Comparison of ENCODE assay signal across 9 mouse cellular contexts in genomic region chr11:96876300-96877040, GRCm38 (mm10). TPM values are rescaled to one million over a fixed set of nuclear protein-coding genes. Genes with fewer than 3 reads are reported as not detected.
DNase-seq lines count a peak whose midpoint lies in the region; ATAC-seq and TF ChIP-seq lines count a peak whose summit lies in the region.
"Had no signal": no experiment of that assay in that cellular context is flagged by ENCODE, and none has a peak within 500 bp of the region (broad histone marks: within the 10 kb centered on the region; RNA-seq: fewer than 3 reads in every experiment).

No protein-coding gene starts in this region.

- H3K9me3 ChIP-seq in heart, postnatal 0 days (replicated peaks; ENCODE audit: control insufficient read depth, low read length): no peaks in the 10 kb centered on the region
- H3K9me3 ChIP-seq in hindbrain, embryonic 16.5 days (ENCODE audit: control insufficient read depth, low read length): no peaks in the 10 kb centered on the region
- H3K9me3 ChIP-seq in neural tube, embryonic 11.5 days (ENCODE audit: control insufficient read depth, low read length): no peaks in the 10 kb centered on the region
- H3K9me3 ChIP-seq: G1E had no signal

- peak overlapping the region; percentile 43; the same call in 1 of the 2 replicates for H3K4me3 ChIP-seq in heart, postnatal 0 days (ENCODE audit: low read depth, low read length)
- H3K4me3 ChIP-seq in hindbrain, embryonic 16.5 days (ENCODE audit: low read length): peak overlapping the region; percentile 9
- H3K4me3 ChIP-seq in neural tube, embryonic 11.5 days (ENCODE audit: low read depth, low read length): peak overlapping the region; percentile 11
- no peak overlapping the region for H3K4me3 ChIP-seq in gastrocnemius, adult 2 months

- H3K9ac ChIP-seq in heart, postnatal 0 days (replicated peaks; ENCODE audit: low read depth, low read length): no peak overlapping the region
- peak overlapping the region; percentile 62 for H3K9ac ChIP-seq in hindbrain, embryonic 16.5 days (ENCODE audit: low read depth, low read length)
- H3K9ac ChIP-seq in neural tube, embryonic 11.5 days (ENCODE audit: low read length): peak overlapping the region; percentile 64

- DNase-seq in heart, postnatal 0 days (ENCODE audit: low spot score): no peak
- no peak for DNase-seq in heart, adult 18-20 months
- peak; percentile 87 for DNase-seq in embryo, embryonic 10.5 days (ENCODE audit: low spot score)
- peak; percentile 83 for DNase-seq in neural tube, embryonic 11.5 days (ENCODE audit: low spot score)
- no peak for DNase-seq in adrenal gland, postnatal 4 days (ENCODE audit: low spot score in 2 of 2)
- no peak for DNase-seq in gastrocnemius, adult 2 months

- H3K36me3 ChIP-seq in heart, postnatal 0 days (replicated peaks; ENCODE audit: control insufficient read depth, insufficient read depth, low read length): no peaks in the 10 kb centered on the region
- no peaks in the 10 kb centered on the region for H3K36me3 ChIP-seq in hindbrain, embryonic 16.5 days (ENCODE audit: control insufficient read depth, insufficient read depth, low read length)
- H3K36me3 ChIP-seq in neural tube, embryonic 11.5 days (ENCODE audit: control insufficient read depth, insufficient read depth, low read length): no peaks in the 10 kb centered on the region
- H3K36me3 ChIP-seq: G1E had no signal

- H3K4me2 ChIP-seq in heart, postnatal 0 days (ENCODE audit: low read depth, low read length): no peak overlapping the region; the same call in 1 of the 2 replicates
- H3K4me2 ChIP-seq in hindbrain, embryonic 16.5 days (ENCODE audit: low read length): peak overlapping the region; percentile 72
- peak overlapping the region; percentile 38 for H3K4me2 ChIP-seq in neural tube, embryonic 11.5 days (ENCODE audit: low read depth)

- H3K27ac ChIP-seq in heart, postnatal 0 days (ENCODE audit: low read depth): no peak overlapping the region
- H3K27ac ChIP-seq in hindbrain, embryonic 16.5 days (ENCODE audit: low read depth, low read length): peak overlapping the region; percentile 96
- H3K27ac ChIP-seq in neural tube, embryonic 11.5 days (ENCODE audit: low read depth, low read length): peak overlapping the region; percentile 100
- no peak overlapping the region for H3K27ac ChIP-seq in gastrocnemius, adult 2 months

- H3K27me3 ChIP-seq in heart, postnatal 0 days (ENCODE audit: control insufficient read depth, insufficient read depth, low read length): peaks cover 47% of the 10 kb centered on the region
- no peaks in the 10 kb centered on the region for H3K27me3 ChIP-seq in hindbrain, embryonic 16.5 days (replicated peaks; ENCODE audit: control insufficient read depth, insufficient read depth, low read length)
- H3K27me3 ChIP-seq in neural tube, embryonic 11.5 days (ENCODE audit: control insufficient read depth, insufficient read depth, low read length): no peaks in the 10 kb centered on the region

- no peaks in the 10 kb centered on the region for H3K4me1 ChIP-seq in heart, postnatal 0 days (ENCODE audit: control insufficient read depth, insufficient read depth)
- H3K4me1 ChIP-seq in hindbrain, embryonic 16.5 days (ENCODE audit: control insufficient read depth, insufficient read depth, low read depth, low read length): peaks cover 50% of the 10 kb centered on the region
- peaks cover 62% of the 10 kb centered on the region for H3K4me1 ChIP-seq in neural tube, embryonic 11.5 days (ENCODE audit: control insufficient read depth, insufficient read depth, low read length)

- no peak for TF ChIP-seq CTCF in heart, postnatal 0 days (IDR thresholded peaks at IDR 0.05; ENCODE audit: low read depth)
- no peak for TF ChIP-seq CTCF in gastrocnemius, adult 2 months (IDR thresholded peaks at IDR 0.05)

- intact Hi-C loops in gastrocnemius, adult 2 months (cut with DNase I): no loop called here

- WGBS in heart, postnatal 0 days: 27% methylated on average over 13 of the region's 13 CpGs
- 5% methylated on average over 13 of the region's 13 CpGs for WGBS in hindbrain, embryonic 16.5 days
- WGBS in neural tube, embryonic 11.5 days: 2% methylated on average over 13 of the region's 13 CpGs

- no peak for TF ChIP-seq EP300 in heart, postnatal 0 days (IDR thresholded peaks at IDR 0.05; ENCODE audit: low read depth)

- ATAC-seq in heart, postnatal 0 days (ENCODE audit: insufficient read depth, low read depth): no peak
- peak; percentile 65 for ATAC-seq in hindbrain, embryonic 16.5 days
- ATAC-seq in neural tube, embryonic 11.5 days (ENCODE audit: insufficient read depth, low FRiP score, low TSS enrichment): peak; percentile 79
- ATAC-seq in erythroid progenitor cell, adult 5-6 weeks (replicated peaks; ENCODE audit: low FRiP score, poor library complexity, severe bottlenecking): no peak

RNA-seq across cellular contexts. Expression of gene Copz2, which starts 26.8 kb away (rescaled TPM):
- 45.8 and 54.7 TPM in 2 replicates for total RNA-seq in heart, postnatal 0 days (2014; rRNA removed; ENCODE audit: low replicate concordance)
- polyA plus RNA-seq in heart, postnatal 0 days (2015; fragmentation: Nextera tagmentation; extraction: Ambion mirVana): 119 and 123 TPM in 2 replicates
- total RNA-seq in heart, adult 18-20 months (2021): 10 to 100 TPM; 35.5 to 37.3 TPM
- 22.2 and 27.4 TPM in 2 replicates for polyA plus RNA-seq in hindbrain, embryonic 16.5 days (2015; fragmentation: Nextera tagmentation; extraction: Ambion mirVana)
- polyA plus RNA-seq in neural tube, embryonic 11.5 days (2014; fragmentation: Nextera tagmentation; extraction: Ambion mirVana): 44.8 and 46.5 TPM in 2 replicates
- 10 to 100 TPM; 53.2 to 62.5 TPM for total RNA-seq in adrenal gland, postnatal 4 days (2021)
- total RNA-seq in erythroid progenitor cell, adult 5-6 weeks (2015; ENCODE audit: low replicate concordance): not detected in 2 replicates
- total RNA-seq in erythroid progenitor cell, adult 5-6 weeks (2017; ENCODE audit: low replicate concordance): not detected in 2 replicates
- total RNA-seq in gastrocnemius, adult 2 months (2021): 10 to 100 TPM; 21.4 to 31.0 TPM

RNA-seq across cellular contexts. Expression of gene Cdk5rap3, which starts 39.8 kb away (rescaled TPM):
- 23.6 and 25.2 TPM in 2 replicates for total RNA-seq in heart, postnatal 0 days (2014; rRNA removed; ENCODE audit: low replicate concordance)
- polyA plus RNA-seq in heart, postnatal 0 days (2015; fragmentation: Nextera tagmentation; extraction: Ambion mirVana): 45.1 and 46.7 TPM in 2 replicates
- 10 to 100 TPM; 23.4 to 25.1 TPM for total RNA-seq in heart, adult 18-20 months (2021)
- polyA plus RNA-seq in hindbrain, embryonic 16.5 days (2015; fragmentation: Nextera tagmentation; extraction: Ambion mirVana): 81.2 and 84.8 TPM in 2 replicates
- 92.7 and 93.1 TPM in 2 replicates for polyA plus RNA-seq in neural tube, embryonic 11.5 days (2014; fragmentation: Nextera tagmentation; extraction: Ambion mirVana)
- 10 to 100 TPM; 71.6 to 74.7 TPM for total RNA-seq in adrenal gland, postnatal 4 days (2021)
- total RNA-seq in erythroid progenitor cell, adult 5-6 weeks (2015; ENCODE audit: low replicate concordance): 7.9 and 9.6 TPM in 2 replicates
- 21.6 and 25.2 TPM in 2 replicates for total RNA-seq in erythroid progenitor cell, adult 5-6 weeks (2017; ENCODE audit: low replicate concordance)
- 10 to 100 TPM; 21.5 to 24.0 TPM for total RNA-seq in gastrocnemius, adult 2 months (2021)

RNA-seq across cellular contexts. Expression of gene Nfe2l1, which starts 46.7 kb away (rescaled TPM):
- 98.8 and 99.1 TPM in 2 replicates for total RNA-seq in heart, postnatal 0 days (2014; rRNA removed; ENCODE audit: low replicate concordance)
- 81.2 and 83.5 TPM in 2 replicates for polyA plus RNA-seq in heart, postnatal 0 days (2015; fragmentation: Nextera tagmentation; extraction: Ambion mirVana)
- total RNA-seq in heart, adult 18-20 months (2021): 100 to 1,000 TPM; 458 to 487 TPM
- 83.3 and 86.9 TPM in 2 replicates for polyA plus RNA-seq in hindbrain, embryonic 16.5 days (2015; fragmentation: Nextera tagmentation; extraction: Ambion mirVana)
- polyA plus RNA-seq in neural tube, embryonic 11.5 days (2014; fragmentation: Nextera tagmentation; extraction: Ambion mirVana): 45.4 and 46.8 TPM in 2 replicates
- total RNA-seq in adrenal gland, postnatal 4 days (2021): 100 to 1,000 TPM; 269 to 272 TPM
- 34.4 and 34.6 TPM in 2 replicates for total RNA-seq in erythroid progenitor cell, adult 5-6 weeks (2015; ENCODE audit: low replicate concordance)
- total RNA-seq in erythroid progenitor cell, adult 5-6 weeks (2017; ENCODE audit: low replicate concordance): 34.8 and 37.4 TPM in 2 replicates
- 100 to 1,000 TPM; 395 to 484 TPM for total RNA-seq in gastrocnemius, adult 2 months (2021)

RNA-seq across cellular contexts. Expression of gene Prr15l, which starts 51.4 kb away (rescaled TPM):
- 0.39 TPM in 1 of 2 replicates, not detected in the other for total RNA-seq in heart, postnatal 0 days (2014; rRNA removed; ENCODE audit: low replicate concordance)
- 1.2 and 1.3 TPM in 2 replicates for polyA plus RNA-seq in heart, postnatal 0 days (2015; fragmentation: Nextera tagmentation; extraction: Ambion mirVana)
- 1 to 10 TPM in 1 of 2 experiments, under 1 TPM in 1; 0.79 to 2.2 TPM for total RNA-seq in heart, adult 18-20 months (2021)
- polyA plus RNA-seq in hindbrain, embryonic 16.5 days (2015; fragmentation: Nextera tagmentation; extraction: Ambion mirVana): 0.35 and 0.60 TPM in 2 replicates
- 0.57 and 0.78 TPM in 2 replicates for polyA plus RNA-seq in neural tube, embryonic 11.5 days (2014; fragmentation: Nextera tagmentation; extraction: Ambion mirVana)
- total RNA-seq in adrenal gland, postnatal 4 days (2021): 1 to 10 TPM in 1 of 2 experiments, under 1 TPM in 1; 0.28 to 7.8 TPM
- total RNA-seq in erythroid progenitor cell, adult 5-6 weeks (2015; ENCODE audit: low replicate concordance): not detected in 2 replicates
- 0.26 TPM in 1 of 2 replicates, not detected in the other for total RNA-seq in erythroid progenitor cell, adult 5-6 weeks (2017; ENCODE audit: low replicate concordance)
- total RNA-seq in gastrocnemius, adult 2 months (2021): not detected

Comparison
In these comparisons a context has a peak if more than half of its experiments do, and no peak if none do; other contexts are left out.
1. ATAC-seq: peak in hindbrain, embryonic 16.5 days (single experiment) and neural tube, embryonic 11.5 days (single experiment); none in heart, postnatal 0 days (single experiment) and erythroid progenitor cell, adult 5-6 weeks (single experiment).
2. DNase-seq: peak in embryo, embryonic 10.5 days (single experiment) and neural tube, embryonic 11.5 days (single experiment); none in heart, postnatal 0 days (single experiment), heart, adult 18-20 months (0 of 2), adrenal gland, postnatal 4 days (0 of 2) and gastrocnemius, adult 2 months (single experiment).
3. H3K27ac ChIP-seq: peak in hindbrain, embryonic 16.5 days (single experiment) and neural tube, embryonic 11.5 days (single experiment); none in heart, postnatal 0 days (single experiment) and gastrocnemius, adult 2 months (single experiment).
4. RNA of gene Copz2, which starts 26.8 kb away (total RNA-seq): 53.2 to 62.5 TPM in adrenal gland, postnatal 4 days, 45.8 to 54.7 TPM in heart, postnatal 0 days, 35.5 to 37.3 TPM in heart, adult 18-20 months and 21.4 to 31.0 TPM in gastrocnemius, adult 2 months; not detected in erythroid progenitor cell, adult 5-6 weeks; every median in the first group is over 10 times any median in the second.